Mouse (Mus musculus): ENCODE measurements around the gene Gja5. TPM values are rescaled to one million over a fixed set of nuclear protein-coding genes. Genes with fewer than 3 reads are reported as not detected.

Gja5 gene
- polyA plus RNA-seq, 1 experiment from 2014 or later, result 2.2 TPM

- H3K9me3 ChIP-seq (replicated peaks), result no peaks in the 10 kb centered on the region
- no peaks in the 10 kb centered on the region for H3K4me1 ChIP-seq (replicated peaks)
- 50% methylated on average over 3 of the region's 3 CpGs for WGBS (ENCODE audit: insufficient replicate concordance)
- ATAC-seq (ENCODE audit: insufficient read depth), result no peak
- H3K27ac ChIP-seq (replicated peaks), result no peak overlapping the region
- no peak overlapping the region for H3K4me3 ChIP-seq (replicated peaks)
- no peak overlapping the region for H3K9ac ChIP-seq
- no peaks in the 10 kb centered on the region for H3K36me3 ChIP-seq (replicated peaks)
- H3K27me3 ChIP-seq, result no peaks in the 10 kb centered on the region
- no peak overlapping the region for H3K4me2 ChIP-seq
Observed at GRCm38 (mm10) chr3:96979020-96979419, 74.5 kb downstream of the Gja5 start.

GRCm38 (mm10) chr3:96981833-96982232, 77.3 kb downstream of the Gja5 start:
- WGBS (ENCODE audit: insufficient replicate concordance), result 58% methylated on average over 3 of the region's 3 CpGs
- no peaks in the 10 kb centered on the region for H3K9me3 ChIP-seq (replicated peaks)
- H3K9ac ChIP-seq, result no peak overlapping the region
- H3K4me3 ChIP-seq (replicated peaks), result no peak overlapping the region
- ATAC-seq (ENCODE audit: insufficient read depth), result no peak
- H3K36me3 ChIP-seq (replicated peaks), result no peaks in the 10 kb centered on the region
- no peaks in the 10 kb centered on the region for H3K4me1 ChIP-seq (replicated peaks)
- no peak overlapping the region for H3K27ac ChIP-seq (replicated peaks)
- no peaks in the 10 kb centered on the region for H3K27me3 ChIP-seq
- no peak overlapping the region for H3K4me2 ChIP-seq

- H3K27ac ChIP-seq (replicated peaks), result no peak overlapping the region
- WGBS (ENCODE audit: insufficient replicate concordance), result 81% methylated on average over 2 of the region's 2 CpGs
- H3K27me3 ChIP-seq, result no peaks in the 10 kb centered on the region
- no peaks in the 10 kb centered on the region for H3K36me3 ChIP-seq (replicated peaks)
- no peaks in the 10 kb centered on the region for H3K4me1 ChIP-seq (replicated peaks)
- no peak overlapping the region for H3K4me3 ChIP-seq (replicated peaks)
- no peak for ATAC-seq (ENCODE audit: insufficient read depth)
- H3K9me3 ChIP-seq (replicated peaks), result no peaks in the 10 kb centered on the region
- no peak overlapping the region for H3K9ac ChIP-seq
- no peak overlapping the region for H3K4me2 ChIP-seq
Observed at GRCm38 (mm10) chr3:96982666-96983065, 78.2 kb downstream of the Gja5 start.

- Histone ChIP-seq H3K9ac (no peak overlapping the region), H3K4me2 (no peak overlapping the region), H3K9me3 (replicated peaks) (no peaks in the 10 kb centered on the region), H3K36me3 (replicated peaks) (no peaks in the 10 kb centered on the region), H3K27ac (replicated peaks) (no peak overlapping the region), H3K4me1 (replicated peaks) (no peaks in the 10 kb centered on the region), H3K27me3 (no peaks in the 10 kb centered on the region), H3K4me3 (replicated peaks) (no peak overlapping the region)
- no peak for ATAC-seq (ENCODE audit: insufficient read depth)
- 57% methylated on average over 3 of the region's 3 CpGs for WGBS (ENCODE audit: insufficient replicate concordance)
Observed at GRCm38 (mm10) chr3:96992526-96992925, 88.0 kb downstream of the Gja5 start.

- Histone ChIP-seq H3K9ac (no peak overlapping the region), H3K4me1 (replicated peaks) (no peaks in the 10 kb centered on the region), H3K4me3 (replicated peaks) (no peak overlapping the region), H3K4me2 (no peak overlapping the region), H3K36me3 (replicated peaks) (no peaks in the 10 kb centered on the region), H3K27ac (replicated peaks) (no peak overlapping the region), H3K27me3 (no peaks in the 10 kb centered on the region), H3K9me3 (replicated peaks) (no peaks in the 10 kb centered on the region)
- no peak for ATAC-seq (ENCODE audit: insufficient read depth)
- WGBS (ENCODE audit: insufficient replicate concordance), result 24% methylated on average over 6 of the region's 6 CpGs
Observed at GRCm38 (mm10) chr3:96997770-96998169, 93.3 kb downstream of the Gja5 start.

- H3K4me1 ChIP-seq (replicated peaks), result no peaks in the 10 kb centered on the region
- no peaks in the 10 kb centered on the region for H3K9me3 ChIP-seq (replicated peaks)
- no peak for ATAC-seq (ENCODE audit: insufficient read depth)
- WGBS (ENCODE audit: insufficient replicate concordance), result 76% methylated on average over 10 of the region's 10 CpGs
- H3K4me3 ChIP-seq (replicated peaks), result no peak overlapping the region
- H3K27ac ChIP-seq (replicated peaks), result no peak overlapping the region
- no peak overlapping the region for H3K4me2 ChIP-seq
- H3K9ac ChIP-seq, result no peak overlapping the region
- no peaks in the 10 kb centered on the region for H3K36me3 ChIP-seq (replicated peaks)
- no peaks in the 10 kb centered on the region for H3K27me3 ChIP-seq
Observed at GRCm38 (mm10) chr3:97003111-97003510, 98.6 kb downstream of the Gja5 start.

- whole genome bisulfite sequencing (ENCODE audit: insufficient replicate concordance), result 35% methylated on average over 4 of the region's 4 CpGs
- H3K4me3 ChIP-seq (replicated peaks), result no peak overlapping the region
- ATAC-seq (ENCODE audit: insufficient read depth), result no peak
Observed at GRCm38 (mm10) chr3:97004509-97004908, 100.0 kb downstream of the Gja5 start.

GRCm38 (mm10) chr3:97007010-97007448, 102.5 kb downstream of the Gja5 start:
- H3K9ac ChIP-seq, result no peak overlapping the region

More at GRCm38 (mm10) chr3:97004509-97004908, 100.0 kb downstream of the Gja5 start:
- no peaks in the 10 kb centered on the region for H3K27me3 ChIP-seq
- no peaks in the 10 kb centered on the region for H3K4me1 ChIP-seq (replicated peaks)
- no peak overlapping the region for H3K4me2 ChIP-seq
- H3K9me3 ChIP-seq (replicated peaks), result no peaks in the 10 kb centered on the region
- H3K9ac ChIP-seq, result no peak overlapping the region
- H3K27ac ChIP-seq (replicated peaks), result no peak overlapping the region
- no peaks in the 10 kb centered on the region for H3K36me3 ChIP-seq (replicated peaks)

GRCm38 (mm10) chr3:97025226-97025625, 120.7 kb downstream of the Gja5 start:
- 56% methylated on average over 5 of the region's 5 CpGs for WGBS (ENCODE audit: insufficient replicate concordance)
- no peak for ATAC-seq (ENCODE audit: insufficient read depth)

More at GRCm38 (mm10) chr3:97007010-97007448, 102.5 kb downstream of the Gja5 start:
- Histone ChIP-seq H3K4me2 (no peak overlapping the region), H3K36me3 (replicated peaks) (no peaks in the 10 kb centered on the region), H3K4me3 (replicated peaks) (no peak overlapping the region), H3K27me3 (no peaks in the 10 kb centered on the region), H3K27ac (replicated peaks) (no peak overlapping the region), H3K9me3 (replicated peaks) (no peaks in the 10 kb centered on the region), H3K4me1 (replicated peaks) (no peaks in the 10 kb centered on the region)
- ATAC-seq (ENCODE audit: insufficient read depth), result no peak
- WGBS (ENCODE audit: insufficient replicate concordance), result 47% methylated on average over 3 of the region's 3 CpGs

GRCm38 (mm10) chr3:97032053-97032496, 127.6 kb downstream of the Gja5 start:
- no peaks in the 10 kb centered on the region for H3K9me3 ChIP-seq (replicated peaks)
- H3K4me1 ChIP-seq (replicated peaks), result no peaks in the 10 kb centered on the region
- peak overlapping the region; percentile 23; the same call in 1 of the 2 replicates for H3K4me2 ChIP-seq
- no peak overlapping the region for H3K9ac ChIP-seq
- 0 out of 2 replicates have a peak, but pooled peaks cover 15% of the 10 kb centered on the region for H3K27me3 ChIP-seq
- 3% methylated on average over 10 of the region's 10 CpGs for WGBS (ENCODE audit: insufficient replicate concordance)
- no peak for ATAC-seq (ENCODE audit: insufficient read depth)
- H3K4me3 ChIP-seq (replicated peaks), result no peak overlapping the region; the same call in 1 of the 2 replicates
- H3K27ac ChIP-seq (replicated peaks), result no peak overlapping the region
- H3K36me3 ChIP-seq (replicated peaks), result no peaks in the 10 kb centered on the region

More at GRCm38 (mm10) chr3:97025226-97025625, 120.7 kb downstream of the Gja5 start:
- Histone ChIP-seq H3K27me3 (no peaks in the 10 kb centered on the region), H3K4me3 (replicated peaks) (no peak overlapping the region), H3K9me3 (replicated peaks) (no peaks in the 10 kb centered on the region), H3K4me2 (no peak overlapping the region), H3K27ac (replicated peaks) (no peak overlapping the region), H3K9ac (no peak overlapping the region), H3K36me3 (replicated peaks) (no peaks in the 10 kb centered on the region), H3K4me1 (replicated peaks) (no peaks in the 10 kb centered on the region)

- H3K9ac ChIP-seq, result no peak overlapping the region
- H3K9me3 ChIP-seq (replicated peaks), result no peaks in the 10 kb centered on the region
- H3K4me3 ChIP-seq (replicated peaks), result no peak overlapping the region
- no peaks in the 10 kb centered on the region for H3K4me1 ChIP-seq (replicated peaks)
- no peak overlapping the region for H3K27ac ChIP-seq (replicated peaks)
- WGBS (ENCODE audit: insufficient replicate concordance), result 24% methylated on average over 3 of the region's 3 CpGs
- 0 out of 2 replicates have a peak, but pooled peaks cover 15% of the 10 kb centered on the region for H3K27me3 ChIP-seq
- no peak overlapping the region for H3K4me2 ChIP-seq
- no peak for ATAC-seq (ENCODE audit: insufficient read depth)
- no peaks in the 10 kb centered on the region for H3K36me3 ChIP-seq (replicated peaks)
Observed at GRCm38 (mm10) chr3:97035558-97035957, 131.1 kb downstream of the Gja5 start.

GRCm38 (mm10) chr3:97037119-97037518, 132.6 kb downstream of the Gja5 start:
- H3K27me3 ChIP-seq, result no peaks in the 10 kb centered on the region
- no peaks in the 10 kb centered on the region for H3K36me3 ChIP-seq (replicated peaks)
- no peaks in the 10 kb centered on the region for H3K4me1 ChIP-seq (replicated peaks)
- no peak overlapping the region for H3K4me3 ChIP-seq (replicated peaks)
- no peak overlapping the region for H3K9ac ChIP-seq
- ATAC-seq (ENCODE audit: insufficient read depth), result no peak
- 48% methylated on average over 6 of the region's 6 CpGs for WGBS (ENCODE audit: insufficient replicate concordance)
- H3K4me2 ChIP-seq, result no peak overlapping the region
- no peak overlapping the region for H3K27ac ChIP-seq (replicated peaks)
- no peaks in the 10 kb centered on the region for H3K9me3 ChIP-seq (replicated peaks)
